ENCODE assay signal across 25 mouse cellular contexts in genomic region chr5:140951801-140952200, GRCm38 (mm10). TPM values are rescaled to one million over a fixed set of nuclear protein-coding genes. Genes with fewer than 3 reads are reported as not detected.
DNase-seq lines count a peak whose midpoint lies in the region; ATAC-seq lines count a peak whose summit lies in the region.
"Had no signal": no experiment of that assay in that cellular context is flagged by ENCODE, and none has a peak within 500 bp of the region (broad histone marks: within the 10 kb centered on the region; RNA-seq: fewer than 3 reads in every experiment).

No protein-coding gene starts in this region.

- no peaks in the 10 kb centered on the region for H3K36me3 ChIP-seq in heart, embryonic 12.5 days
- no peaks in the 10 kb centered on the region for H3K36me3 ChIP-seq in forebrain, embryonic 11.5 days (ENCODE audit: control insufficient read depth, insufficient read depth, low read length)
- H3K36me3 ChIP-seq: embryonic facial prominence, embryonic 10.5 days; hindbrain, embryonic 15.5 days; kidney, embryonic 15.5 days; limb, embryonic 15.5 days had no signal

- no peaks in the 10 kb centered on the region for H3K27me3 ChIP-seq in heart, embryonic 12.5 days (replicated peaks)
- no peaks in the 10 kb centered on the region for H3K27me3 ChIP-seq in forebrain, embryonic 11.5 days (ENCODE audit: control insufficient read depth, insufficient read depth, low read length)
- H3K27me3 ChIP-seq: hindbrain, embryonic 15.5 days; kidney, embryonic 15.5 days; limb, embryonic 15.5 days had no signal

- no peak overlapping the region for H3K9ac ChIP-seq in heart, embryonic 12.5 days
- no peak overlapping the region for H3K9ac ChIP-seq in forebrain, embryonic 11.5 days (ENCODE audit: low read length)
- H3K9ac ChIP-seq: forebrain, postnatal 0 days; hindbrain, embryonic 15.5 days; kidney, embryonic 15.5 days; limb, embryonic 15.5 days; liver, embryonic 14.5 days; lung, embryonic 14.5 days had no signal

- 76% methylated on average over 5 of the region's 5 CpGs for WGBS in heart, embryonic 12.5 days
- 90% methylated on average over 5 of the region's 5 CpGs for WGBS in forebrain, embryonic 11.5 days

- peak; percentile 74 for ATAC-seq in activated CD4-positive, CD25-positive, alpha-beta regulatory T cell, adult 4 months
- no peak for ATAC-seq in heart, embryonic 12.5 days (ENCODE audit: insufficient number of reproducible peaks, low FRiP score)
- ATAC-seq in forebrain, embryonic 11.5 days (replicated peaks; ENCODE audit: low FRiP score): no peak
- ATAC-seq: forebrain, postnatal 0 days; intestine, postnatal 0 days; midbrain, embryonic 16.5 days had no signal

- peaks cover 7% of the 10 kb centered on the region; the same call in 1 of the 2 replicates for H3K9me3 ChIP-seq in heart, embryonic 12.5 days (replicated peaks)
- no peaks in the 10 kb centered on the region; the same call in 1 of the 2 replicates for H3K9me3 ChIP-seq in forebrain, embryonic 11.5 days (ENCODE audit: control insufficient read depth, low read length)
- H3K9me3 ChIP-seq: embryonic facial prominence, embryonic 10.5 days; hindbrain, embryonic 15.5 days; kidney, embryonic 15.5 days; limb, embryonic 15.5 days had no signal

- H3K4me1 ChIP-seq in heart, embryonic 12.5 days (replicated peaks): peaks cover 11% of the 10 kb centered on the region
- no peaks in the 10 kb centered on the region for H3K4me1 ChIP-seq in forebrain, embryonic 11.5 days (replicated peaks; ENCODE audit: control insufficient read depth, insufficient read depth, low read length)
- H3K4me1 ChIP-seq: embryonic facial prominence, embryonic 10.5 days; hindbrain, embryonic 15.5 days; kidney, embryonic 15.5 days had no signal

- intact Hi-C loops in heart, postnatal 36 days (cut with DNase I): no loop called here

- no peak overlapping the region for H3K4me2 ChIP-seq in heart, embryonic 12.5 days
- no peak overlapping the region for H3K4me2 ChIP-seq in forebrain, embryonic 11.5 days (ENCODE audit: low read depth, low read length, severe bottlenecking)
- H3K4me2 ChIP-seq: hindbrain, embryonic 15.5 days; kidney, embryonic 15.5 days; limb, embryonic 15.5 days; lung, embryonic 14.5 days had no signal

- H3K4me3 ChIP-seq in heart, embryonic 12.5 days: no peak overlapping the region
- no peak overlapping the region for H3K4me3 ChIP-seq in forebrain, embryonic 11.5 days (ENCODE audit: low read depth, low read length)
- H3K4me3 ChIP-seq: embryonic facial prominence, embryonic 10.5 days; hindbrain, embryonic 15.5 days; kidney, embryonic 15.5 days; left cerebral cortex, adult 2 months; limb, embryonic 15.5 days; myocyte had no signal

- DNase-seq in kidney, postnatal 14 days: peak; percentile 9
- no peak for DNase-seq in kidney, adult 9 months
- peak; percentile 48 for DNase-seq in CD4-positive helper T cell, adult 2 months (ENCODE audit: low read depth, low spot score)
- peak; percentile 2 for DNase-seq in skeletal muscle tissue, adult 2 months (ENCODE audit: low read depth, low spot score)
- no peak for DNase-seq in heart, postnatal 36 days
- no peak for DNase-seq in forebrain, embryonic 11.5 days (ENCODE audit: low spot score)
- DNase-seq: adrenal gland, postnatal 25 days; cerebellum, adult 9-10 months; forebrain, postnatal 0 days; kidney, postnatal 4 days; left cerebral cortex, postnatal 4 days; lung, embryonic 14.5 days; lung, postnatal 4 days; thymus, postnatal 25 days had no signal

- no peak overlapping the region for H3K27ac ChIP-seq in heart, embryonic 12.5 days (ENCODE audit: poor library complexity, severe bottlenecking)
- no peak overlapping the region for H3K27ac ChIP-seq in forebrain, embryonic 11.5 days (ENCODE audit: low read depth, low read length)
- H3K27ac ChIP-seq: embryonic facial prominence, embryonic 10.5 days; hindbrain, embryonic 15.5 days; kidney, embryonic 15.5 days; left cerebral cortex, adult 2 months; limb, embryonic 15.5 days; liver, embryonic 14.5 days had no signal

RNA-seq across cellular contexts. Expression of gene Card11, which starts 48.6 kb away (rescaled TPM):
- 10 to 100 TPM; 35.9 to 55.7 TPM for polyA plus RNA-seq in activated CD4-positive, CD25-positive, alpha-beta regulatory T cell, adult 4 months (2017; shearing (Covaris generic))
- total RNA-seq in heart, postnatal 36 days (2021): under 1 TPM; 0.19 to 0.56 TPM
- polyA plus RNA-seq in heart, embryonic 12.5 days (2016; fragmentation: Nextera tagmentation; extraction: Ambion mirVana): 0.18 and 0.21 TPM in 2 replicates
- 0.23 TPM in 1 of 2 replicates, not detected in the other for polyA plus RNA-seq in forebrain, embryonic 11.5 days (2014; fragmentation: Nextera tagmentation; extraction: Ambion mirVana)
- total RNA-seq: forebrain, postnatal 0 days had no signal
- polyA plus RNA-seq: forebrain, postnatal 0 days; midbrain, embryonic 16.5 days had no signal

Comparison
In these comparisons a context has a peak if more than half of its experiments do, and no peak if none do; other contexts are left out.
1. DNase-seq: peak in kidney, postnatal 14 days (single experiment), CD4-positive helper T cell, adult 2 months (single experiment) and skeletal muscle tissue, adult 2 months (single experiment); none in kidney, adult 9 months (single experiment), heart, postnatal 36 days (0 of 2) and forebrain, embryonic 11.5 days (single experiment).
2. RNA of gene Card11, which starts 48.6 kb away (polyA plus RNA-seq): 35.9 to 55.7 TPM in activated CD4-positive, CD25-positive, alpha-beta regulatory T cell, adult 4 months; 0.18 to 0.21 TPM in heart, embryonic 12.5 days and 0.23 TPM in forebrain, embryonic 11.5 days; every median in the first group is over 10 times any median in the second.